8 mouse cellular contexts compared by ENCODE assay signal in the genomic region with DNA sequence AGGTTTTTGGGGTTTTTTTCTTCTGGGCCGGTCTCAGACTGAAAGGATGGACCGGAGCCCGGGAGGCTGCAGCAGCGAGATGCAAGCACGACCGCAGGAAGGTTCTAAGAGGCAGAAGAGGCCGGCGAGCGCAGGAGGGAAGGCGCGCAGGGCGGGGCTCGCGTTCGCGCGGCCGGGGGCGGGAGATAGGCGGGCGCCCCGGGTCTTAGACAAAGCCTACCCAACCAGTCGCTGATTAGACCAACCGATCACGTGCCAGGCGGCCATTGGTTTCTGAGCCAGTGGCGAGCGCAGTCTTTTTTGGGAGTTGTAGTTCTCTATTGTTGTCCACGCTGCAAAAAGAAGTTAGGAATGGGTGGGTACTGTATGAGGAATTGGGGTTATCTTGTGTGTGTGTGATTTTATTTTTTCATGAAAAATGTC. TPM values are rescaled to one million over a fixed set of nuclear protein-coding genes. Genes with fewer than 3 reads are reported as not detected.
DNase-seq lines count a peak whose midpoint lies in the region; ATAC-seq lines count a peak whose summit lies in the region.

A gene (minus strand): TSS at position 185 of the 423 bp plus-strand sequence.

- 1% methylated on average over 29 of the region's 29 CpGs for WGBS in forebrain, embryonic 10.5 days
- WGBS in heart, embryonic 15.5 days, result under 1% methylated on average over 29 of the region's 29 CpGs
- WGBS in liver, embryonic 15.5 days (ENCODE audit: insufficient replicate concordance), result under 1% methylated on average over 29 of the region's 29 CpGs
- under 1% methylated on average over 29 of the region's 29 CpGs for WGBS in neural tube, embryonic 12.5 days

- H3K27me3 ChIP-seq in forebrain, embryonic 10.5 days (ENCODE audit: poor library complexity, severe bottlenecking), result no peaks in the 10 kb centered on the region
- no peaks in the 10 kb centered on the region for H3K27me3 ChIP-seq in heart, embryonic 15.5 days
- H3K27me3 ChIP-seq in liver, embryonic 15.5 days, result no peaks in the 10 kb centered on the region
- H3K27me3 ChIP-seq in neural tube, embryonic 12.5 days (replicated peaks), result no peaks in the 10 kb centered on the region

- DNase-seq in c-Kit-negative CD71-positive TER-119-positive erythroid progenitor cells, embryonic 14.5 days (ENCODE audit: low read depth, low spot score), result peak; percentile 89
- DNase-seq in forebrain, embryonic 10.5 days (ENCODE audit: extremely low spot score, low spot score), result peak; percentile 97
- DNase-seq in kidney, postnatal 36 days, result peak; percentile 98 to 99
- DNase-seq in telencephalon, adult 2 months (ENCODE audit: low read depth, low spot score), result peak; percentile 97

- ATAC-seq in CD4-positive, CD25-positive, alpha-beta regulatory T cell, adult 4 months, result peak; percentile 44
- ATAC-seq in heart, embryonic 15.5 days (replicated peaks; ENCODE audit: insufficient number of reproducible peaks, insufficient read depth, low FRiP score, low read depth), result peak; percentile 74
- ATAC-seq in liver, embryonic 15.5 days (ENCODE audit: insufficient read depth), result peak; percentile 53
- peak; percentile 76 for ATAC-seq in neural tube, embryonic 12.5 days (ENCODE audit: low FRiP score, low read depth)

- peak within 1 kb of the TSS; percentile 77 for H3K4me2 ChIP-seq in heart, embryonic 15.5 days
- H3K4me2 ChIP-seq in liver, embryonic 15.5 days, result peak within 1 kb of the TSS; percentile 92
- H3K4me2 ChIP-seq in neural tube, embryonic 12.5 days (replicated peaks), result peak within 1 kb of the TSS; percentile 89

- peak within 1 kb of the TSS; percentile 99 for H3K27ac ChIP-seq in forebrain, embryonic 10.5 days
- peak within 1 kb of the TSS; percentile 96 for H3K27ac ChIP-seq in heart, embryonic 15.5 days
- H3K27ac ChIP-seq in liver, embryonic 15.5 days (replicated peaks), result peak within 1 kb of the TSS; percentile 96
- peak within 1 kb of the TSS; percentile 95 for H3K27ac ChIP-seq in neural tube, embryonic 12.5 days

- peaks cover 63% of the 10 kb centered on the region for H3K4me1 ChIP-seq in forebrain, embryonic 10.5 days
- peaks cover 47% of the 10 kb centered on the region for H3K4me1 ChIP-seq in heart, embryonic 15.5 days (replicated peaks)
- peaks cover 75% of the 10 kb centered on the region for H3K4me1 ChIP-seq in liver, embryonic 15.5 days (replicated peaks)
- peaks cover 47% of the 10 kb centered on the region for H3K4me1 ChIP-seq in neural tube, embryonic 12.5 days

- peak within 1 kb of the TSS; percentile 90 for H3K4me3 ChIP-seq in forebrain, embryonic 10.5 days
- peak within 1 kb of the TSS; percentile 68 for H3K4me3 ChIP-seq in heart, embryonic 15.5 days
- peak within 1 kb of the TSS; percentile 89 for H3K4me3 ChIP-seq in liver, embryonic 15.5 days (replicated peaks)
- peak within 1 kb of the TSS; percentile 72 for H3K4me3 ChIP-seq in neural tube, embryonic 12.5 days

- peak within 1 kb of the TSS; percentile 85 for H3K9ac ChIP-seq in heart, embryonic 15.5 days
- H3K9ac ChIP-seq in liver, embryonic 15.5 days, result peak within 1 kb of the TSS; percentile 92
- H3K9ac ChIP-seq in neural tube, embryonic 12.5 days, result peak within 1 kb of the TSS; percentile 93

- H3K36me3 ChIP-seq in forebrain, embryonic 10.5 days (replicated peaks), result peaks cover 40% of the 10 kb centered on the region
- peaks cover 30% of the 10 kb centered on the region for H3K36me3 ChIP-seq in heart, embryonic 15.5 days
- peaks cover 39% of the 10 kb centered on the region for H3K36me3 ChIP-seq in liver, embryonic 15.5 days (replicated peaks)
- H3K36me3 ChIP-seq in neural tube, embryonic 12.5 days, result peaks cover 37% of the 10 kb centered on the region

- no peaks in the 10 kb centered on the region for H3K9me3 ChIP-seq in forebrain, embryonic 10.5 days
- no peaks in the 10 kb centered on the region for H3K9me3 ChIP-seq in heart, embryonic 15.5 days (replicated peaks)
- no peaks in the 10 kb centered on the region for H3K9me3 ChIP-seq in liver, embryonic 15.5 days (replicated peaks)
- H3K9me3 ChIP-seq in neural tube, embryonic 12.5 days, result no peaks in the 10 kb centered on the region

RNA-seq across cellular contexts. Expression of the gene that starts here (rescaled TPM):
- polyA plus RNA-seq in CD4-positive, CD25-positive, alpha-beta regulatory T cell, adult 4 months (2017; shearing (Covaris generic)), result 100 to 1,000 TPM; 564 to 602 TPM
- 1,607 and 1,608 TPM in 2 replicates for polyA plus RNA-seq in forebrain, embryonic 10.5 days (2016; fragmentation: Nextera tagmentation; extraction: Ambion mirVana)
- 567 and 662 TPM in 2 replicates for polyA plus RNA-seq in heart, embryonic 15.5 days (2015; fragmentation: Nextera tagmentation; extraction: Ambion mirVana)
- 379 and 391 TPM in 2 replicates for polyA plus RNA-seq in liver, embryonic 15.5 days (2015; fragmentation: Nextera tagmentation; extraction: Ambion mirVana)
- 1,533 and 1,543 TPM in 2 replicates for polyA plus RNA-seq in neural tube, embryonic 12.5 days (2016; fragmentation: Nextera tagmentation; extraction: Ambion mirVana)

Comparison
In these comparisons a context has a peak if more than half of its experiments do, and no peak if none do; other contexts are left out.
1. Peak in every context shown above with its lines: DNase-seq, ATAC-seq, H3K4me3 ChIP-seq and H3K27ac ChIP-seq.